Mouse (Mus musculus): Measurements from ENCODE around the gene Miip.

Miip gene

DNA sequence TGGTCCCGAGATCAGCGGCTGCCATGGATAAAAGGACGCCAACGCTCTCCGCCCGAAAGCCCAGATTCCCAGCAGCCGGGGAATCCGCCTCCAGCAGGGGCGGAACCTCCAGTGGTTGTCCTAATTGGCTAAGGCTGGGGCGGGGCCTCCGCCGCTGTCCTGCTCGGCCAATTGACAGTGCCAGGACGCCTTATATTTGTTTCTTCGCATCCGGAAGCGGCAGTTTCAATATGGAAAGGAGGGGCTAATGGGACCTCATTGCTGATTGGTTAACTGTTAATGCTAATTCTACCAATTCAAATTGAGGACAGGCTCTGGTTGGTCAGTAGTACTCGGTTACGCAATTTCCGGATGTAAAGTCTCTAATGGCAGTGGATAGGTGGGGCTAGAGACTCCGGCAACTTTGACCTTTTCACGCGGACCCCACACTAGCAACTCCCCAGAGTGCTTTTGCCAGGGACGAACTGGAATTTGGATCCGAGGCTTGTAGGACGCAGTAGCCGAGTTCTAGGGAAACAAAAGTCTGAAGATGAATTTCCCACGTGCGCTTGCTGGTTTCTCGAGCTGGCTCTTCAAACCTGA, at the start of gene Miip, which contains the start of gene Fv1:
TSS of gene Miip (minus strand) at position 367 of the 582 bp plus-strand sequence.
TSS of gene Fv1 (plus strand) at position 530 of the 582 bp plus-strand sequence.
- DNase-seq: peak; percentile 96

DNA sequence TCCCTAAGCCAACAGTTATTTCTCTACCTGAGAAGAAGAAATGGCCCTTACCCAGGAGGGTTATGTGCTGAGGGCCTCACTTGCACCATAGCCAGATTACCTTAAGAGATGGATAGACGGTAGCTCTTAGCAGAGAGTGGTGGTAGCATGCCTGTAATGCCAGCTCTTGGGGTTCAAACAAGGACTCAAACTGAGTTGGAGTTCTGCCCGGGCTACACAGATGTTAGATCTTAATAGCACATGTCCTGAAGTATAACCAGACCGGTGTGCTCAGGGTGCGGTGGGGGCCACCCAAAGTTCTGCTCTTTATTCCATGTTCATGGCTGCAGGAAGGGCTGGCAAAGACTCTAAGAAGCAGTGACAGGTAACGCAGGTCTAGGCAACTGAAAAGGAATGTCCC, 40.9 kb upstream of the Miip start:
- no peak for DNase-seq

DNA sequence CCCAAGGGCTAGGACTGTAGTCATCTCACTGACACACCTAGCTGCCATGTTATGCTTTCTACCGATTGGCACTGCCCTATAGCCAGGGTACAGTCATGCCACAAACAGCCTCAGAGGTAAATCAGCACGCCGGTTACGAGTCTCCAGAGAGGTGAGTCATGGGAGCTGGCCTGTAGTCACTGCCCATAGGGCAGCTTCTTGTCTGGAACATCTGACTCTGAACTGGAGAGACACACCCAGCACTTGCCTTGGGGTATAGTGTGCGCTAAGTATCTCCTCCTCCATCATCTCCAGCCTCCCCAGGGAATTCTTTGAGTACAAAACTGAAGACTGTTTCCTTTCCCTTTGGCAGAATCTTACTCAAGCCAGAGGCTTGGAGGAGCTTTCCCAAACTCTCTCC, 37.6 kb upstream of the Miip start:
- DNase-seq: no peak

DNA sequence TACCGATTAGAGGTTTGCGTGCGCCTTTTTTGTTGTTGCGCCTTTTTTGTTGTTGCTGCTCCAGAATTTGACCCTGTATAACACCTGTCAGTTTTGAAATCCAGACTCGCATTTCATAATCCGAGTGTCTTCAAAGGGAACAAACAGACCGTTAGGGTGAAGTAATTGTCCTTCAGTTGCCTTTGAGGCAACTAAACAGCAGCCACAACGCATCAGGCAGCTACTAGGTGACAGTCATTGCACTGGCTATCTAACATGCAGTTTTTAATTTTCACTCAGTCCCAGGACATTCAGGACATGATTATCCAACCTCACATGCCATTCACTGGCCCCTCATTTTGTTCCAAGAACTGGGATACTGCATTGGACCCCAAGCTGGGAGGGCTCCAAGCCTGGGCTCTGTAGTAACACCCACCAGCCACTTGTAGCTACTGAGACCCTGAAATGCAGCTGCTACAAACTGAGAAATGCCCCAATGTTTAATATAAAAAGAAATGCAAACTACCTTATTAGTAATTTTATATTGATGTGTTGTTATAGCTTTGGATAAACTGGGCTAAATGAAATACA, 36.6 kb upstream of the Miip start:
- DNase-seq: no peak

DNA sequence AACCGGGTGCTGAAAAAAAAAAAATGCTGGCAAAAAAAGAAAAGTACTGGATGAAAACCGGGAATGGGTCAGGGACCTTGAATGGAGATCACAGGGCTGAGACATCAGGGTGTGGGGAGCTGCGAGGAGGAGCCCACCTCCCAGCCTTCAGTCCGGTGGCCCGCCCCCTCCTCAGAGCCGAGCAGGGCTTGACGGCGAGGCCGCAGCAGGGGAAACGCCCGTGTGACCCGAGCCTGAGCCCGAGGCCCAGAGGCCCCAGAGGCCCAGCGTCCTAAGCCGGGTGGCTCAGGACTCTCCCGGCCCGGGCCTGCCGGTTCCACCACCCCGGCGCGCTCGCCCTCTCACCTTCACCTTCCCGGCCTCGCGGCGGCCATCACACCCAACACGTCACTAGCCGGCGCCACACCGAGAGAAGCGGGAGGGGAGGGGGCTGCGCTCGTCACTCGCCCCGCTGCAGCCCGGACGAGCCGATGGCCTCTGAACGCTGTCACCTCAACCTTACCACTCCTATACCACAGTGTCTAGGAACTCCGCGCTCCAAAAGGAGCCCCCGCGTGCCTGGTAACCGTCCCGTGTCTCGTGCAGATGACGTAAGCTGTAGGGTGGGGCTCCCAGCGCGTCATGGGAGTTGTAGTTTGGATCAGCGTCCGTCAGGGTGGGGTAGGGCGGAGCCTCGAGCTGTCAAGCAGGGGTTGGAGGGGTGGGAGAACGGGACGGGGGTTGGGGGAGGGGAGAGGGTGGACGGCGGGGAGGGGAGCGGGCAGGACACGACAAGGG, 35.9 kb upstream of the Miip start, which contains the start of gene Mfn2:
TSS of gene Mfn2 (minus strand) at position 392 of the 777 bp plus-strand sequence.
- peak; percentile 93 for DNase-seq

DNA sequence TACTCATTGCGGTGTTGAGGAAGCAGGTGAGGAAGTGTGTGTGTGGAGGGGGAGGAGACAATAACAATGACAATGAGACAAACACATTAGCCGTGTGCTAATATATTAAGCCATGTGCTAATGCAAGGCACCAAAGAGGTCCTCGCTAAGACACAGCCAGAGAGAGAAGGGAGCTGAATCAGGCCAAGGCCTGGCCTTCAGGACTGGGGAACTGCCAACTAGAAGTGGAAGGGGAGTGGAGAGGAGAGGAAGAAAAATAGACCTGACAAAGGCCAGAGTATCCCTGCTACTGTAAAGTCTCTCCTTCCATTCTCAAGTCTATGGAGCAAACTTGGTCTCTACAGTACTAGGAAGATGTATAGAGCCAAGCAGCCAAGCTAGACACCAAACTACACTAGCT, 35.0 kb upstream of the Miip start:
- DNase-seq: no peak

DNA sequence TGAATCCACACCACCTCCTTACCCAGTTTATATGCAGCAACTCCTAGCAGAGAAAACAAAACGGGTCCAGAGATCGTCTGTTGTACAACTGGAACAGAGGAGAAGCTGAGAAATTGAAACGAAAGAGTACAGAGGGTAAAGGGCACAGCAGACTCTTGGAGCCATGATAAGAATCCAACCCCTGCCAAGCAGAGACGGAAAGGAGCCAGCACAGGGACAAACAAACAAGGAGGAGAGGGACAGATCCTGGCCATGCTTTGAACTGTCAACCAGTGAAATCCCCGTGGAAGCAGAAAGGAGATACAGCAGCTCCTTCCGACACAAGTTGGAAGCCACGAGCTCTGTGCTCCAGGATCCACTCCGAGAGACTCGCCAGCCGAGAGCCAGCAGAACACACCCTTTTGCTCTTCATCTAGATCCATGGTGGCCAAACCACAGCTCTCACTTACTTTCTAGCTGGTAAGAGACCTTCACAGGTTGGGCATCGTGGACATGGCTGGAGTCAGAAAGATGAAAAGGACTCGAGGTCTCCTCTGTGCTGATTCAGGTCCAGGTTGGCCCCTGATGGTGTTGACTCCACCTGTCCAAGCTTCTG, 34.4 kb upstream of the Miip start:
- no peak for DNase-seq

DNA sequence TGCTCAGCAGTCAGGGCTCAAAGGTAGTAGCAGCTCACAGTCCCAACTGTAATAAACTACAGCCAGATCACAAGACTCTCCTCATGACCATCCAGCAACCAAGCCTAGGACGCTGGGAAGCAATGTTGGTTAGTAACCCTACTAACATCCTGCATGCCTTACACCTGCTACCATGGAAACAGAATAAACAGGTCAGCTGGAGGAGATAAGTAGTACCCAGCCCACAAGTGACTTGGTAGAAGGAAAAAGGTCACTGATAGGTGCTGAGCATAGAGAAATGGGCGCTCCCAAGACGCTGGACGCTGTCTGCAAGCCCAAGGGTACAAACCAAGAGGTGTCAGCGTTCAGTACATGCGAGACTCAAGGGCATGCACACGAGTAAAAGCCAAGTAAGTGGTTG, 31.8 kb upstream of the Miip start:
- no peak for DNase-seq

DNA sequence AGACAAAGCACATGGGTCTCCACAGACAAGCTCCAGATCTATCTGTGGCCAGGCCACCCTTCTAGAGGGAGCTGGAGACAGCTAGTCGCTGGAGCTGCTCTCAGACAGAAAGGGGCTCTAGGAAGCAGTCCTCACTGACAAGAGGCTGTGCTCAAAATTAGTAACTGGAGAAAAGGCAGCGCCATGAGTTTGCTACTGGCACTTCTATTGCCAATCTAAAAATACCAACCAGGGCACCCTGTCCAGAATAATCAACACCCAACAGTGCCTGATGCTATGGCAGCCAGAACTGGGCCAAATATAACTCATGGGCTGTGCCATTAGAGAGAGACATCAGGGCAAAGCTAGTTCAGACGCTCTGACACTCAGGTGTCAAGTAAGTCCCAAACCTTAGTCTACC, 28.7 kb upstream of the Miip start:
- DNase-seq: no peak

DNA sequence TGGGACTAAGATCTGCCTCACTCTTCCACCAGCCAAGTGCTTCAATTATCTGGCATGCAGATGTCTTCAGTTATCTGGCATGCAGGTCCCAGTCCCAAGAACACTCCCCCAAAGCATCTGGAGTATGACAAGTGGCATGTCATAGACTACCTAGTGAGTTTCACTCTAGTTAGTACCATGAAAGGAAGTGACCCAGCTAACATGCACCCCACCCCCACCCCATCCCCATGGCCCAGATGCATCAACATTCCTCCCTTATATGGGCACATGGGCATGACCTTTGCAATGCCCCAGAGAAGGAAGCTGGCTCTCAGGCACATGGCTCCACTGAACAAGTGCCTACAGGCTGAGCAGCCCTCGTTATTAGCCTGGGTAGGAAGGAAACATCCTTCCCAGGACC, 27.8 kb upstream of the Miip start:
- no peak for DNase-seq

DNA sequence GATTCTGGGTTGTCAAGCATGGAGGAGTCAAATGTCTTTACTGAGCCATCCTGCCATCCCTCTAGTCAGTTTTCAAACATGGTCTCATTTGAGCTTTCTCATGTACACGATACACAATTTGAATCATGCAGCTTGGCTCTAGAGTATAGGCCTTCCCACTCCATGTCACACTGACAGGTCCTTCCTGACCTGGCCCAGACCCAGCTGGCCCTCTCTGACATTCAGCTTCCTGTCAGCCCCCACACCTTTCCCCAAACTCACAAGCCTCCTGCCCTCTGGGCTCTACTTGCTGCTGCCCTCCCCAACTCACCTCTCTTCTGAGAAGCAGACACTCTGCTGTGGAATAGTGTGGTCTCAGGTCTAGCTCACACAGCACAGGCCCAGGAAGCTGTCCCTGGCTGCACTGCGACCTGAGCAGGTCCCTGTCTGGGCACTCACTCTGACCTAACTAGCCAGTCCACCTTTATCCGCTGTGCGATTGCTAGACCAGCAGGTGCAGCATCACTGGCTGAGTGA, 27.3 kb upstream of the Miip start:
- DNase-seq: peak; percentile 33

DNA sequence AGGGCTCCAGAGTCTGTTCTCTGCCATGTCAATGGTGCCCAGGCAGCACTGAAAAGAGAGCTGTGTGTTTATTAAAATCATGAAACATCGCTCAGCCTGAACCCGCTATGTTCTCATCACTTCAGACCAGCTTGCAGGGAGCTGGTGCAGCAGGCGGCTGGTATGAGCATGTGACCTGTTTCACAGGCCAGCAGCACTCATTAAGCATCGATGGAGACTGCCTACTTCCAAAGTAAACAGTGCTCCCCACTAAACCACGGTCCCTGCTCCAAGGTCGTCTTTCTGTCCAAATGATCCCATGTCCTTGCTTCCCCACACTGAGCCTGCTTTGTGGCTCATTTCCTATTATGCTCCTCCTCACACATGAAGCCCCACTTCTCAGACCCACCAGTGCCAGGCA, 21.7 kb upstream of the Miip start:
- DNase-seq: no peak

DNA sequence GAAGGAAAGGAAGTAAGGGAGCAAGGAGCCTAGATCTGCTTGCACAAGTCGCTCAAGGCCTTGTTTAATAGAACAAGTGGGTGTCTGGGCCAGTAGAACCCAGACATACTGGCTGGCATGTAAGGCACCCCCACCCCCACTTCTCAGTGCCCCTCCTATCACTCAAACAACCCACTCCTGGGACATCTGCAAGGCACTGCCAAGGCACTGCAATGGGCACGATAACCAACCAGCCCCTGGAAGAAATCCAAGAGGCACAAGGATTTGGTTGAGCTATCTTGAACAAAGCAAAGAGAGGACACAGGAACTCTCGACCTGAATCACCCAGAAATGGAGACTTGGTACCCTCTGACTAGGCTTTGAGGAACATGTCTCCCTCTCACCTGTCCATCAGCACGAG, 19.6 kb upstream of the Miip start:
- DNase-seq: no peak

DNA sequence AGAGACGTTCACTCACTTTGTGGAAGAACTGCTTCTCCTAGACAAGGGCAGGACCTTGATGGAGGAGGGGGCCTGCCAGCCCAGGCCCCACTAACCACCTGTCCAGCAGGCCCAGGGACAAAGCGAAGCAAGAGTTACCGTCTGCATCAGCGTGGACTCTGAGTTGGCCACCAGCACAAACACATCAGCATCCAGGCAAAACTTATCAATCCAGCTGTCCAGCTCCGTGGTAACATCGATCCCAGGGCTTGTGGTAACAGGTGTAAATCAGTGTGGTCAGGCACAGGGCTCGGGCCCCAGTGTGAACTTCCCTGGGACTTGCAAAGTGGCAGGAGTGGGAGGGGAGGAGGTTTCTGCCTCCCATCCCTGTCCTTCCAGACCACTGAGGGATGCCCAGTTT, 18.7 kb upstream of the Miip start:
- no peak for DNase-seq

DNA sequence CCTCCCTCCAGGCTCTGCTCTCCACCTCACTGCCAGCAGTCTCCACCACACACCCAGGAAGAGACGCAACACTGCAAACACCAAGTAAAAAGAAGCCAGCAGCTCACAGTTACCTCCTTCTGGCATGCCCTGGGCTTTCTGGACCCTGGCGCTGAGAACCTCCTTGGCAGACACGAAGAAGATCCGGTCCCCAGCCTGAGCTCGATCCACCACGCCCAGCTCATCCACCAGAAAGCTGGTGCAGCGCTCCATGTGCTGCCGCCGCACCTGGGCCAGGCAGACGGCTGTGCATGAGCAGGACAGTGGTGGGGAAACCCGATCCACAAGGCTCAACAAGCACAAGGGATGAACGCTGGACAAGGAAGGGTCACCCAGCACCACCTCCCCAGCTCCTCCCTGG, 17.5 kb upstream of the Miip start:
- no peak for DNase-seq

DNA sequence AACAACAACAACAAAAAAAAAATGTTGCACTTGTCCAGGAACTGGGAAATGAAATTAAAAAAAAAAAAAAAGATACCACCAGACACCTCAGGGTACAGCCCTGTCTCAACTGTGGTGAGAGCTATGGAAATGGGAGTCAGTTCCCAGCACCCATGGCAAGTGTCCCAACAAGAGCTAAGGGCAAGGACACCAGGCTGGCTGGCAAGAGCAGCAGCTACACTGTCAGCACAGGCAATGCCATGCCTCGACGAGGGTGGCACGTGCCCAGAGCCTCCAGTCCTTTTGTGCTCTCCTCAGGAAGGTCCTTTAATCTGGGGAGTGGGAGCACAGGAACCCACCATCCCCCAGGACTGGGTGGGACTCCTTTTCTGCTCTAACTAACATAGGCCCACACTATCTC, 15.5 kb upstream of the Miip start:
- DNase-seq: no peak

DNA sequence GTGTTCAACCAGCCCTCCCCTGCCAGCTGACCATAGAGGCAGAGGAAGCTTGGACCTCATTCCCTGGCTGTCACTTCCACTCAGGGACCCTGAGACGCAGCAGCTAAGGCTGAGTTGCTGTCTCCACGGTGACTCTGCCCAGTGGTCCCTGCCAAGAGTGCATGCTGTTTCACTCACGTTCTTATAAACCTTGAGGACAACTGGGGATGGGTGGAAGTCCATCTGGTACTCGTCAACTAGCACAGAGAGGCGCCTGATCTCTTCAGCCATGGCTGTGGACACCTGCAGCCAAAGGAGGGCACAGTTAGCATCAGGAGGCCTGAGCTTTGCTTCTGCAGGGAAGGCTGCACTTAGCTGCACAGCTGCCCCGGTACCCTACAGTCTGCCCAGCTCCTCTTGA, 14.4 kb upstream of the Miip start:
- DNase-seq: no peak

DNA sequence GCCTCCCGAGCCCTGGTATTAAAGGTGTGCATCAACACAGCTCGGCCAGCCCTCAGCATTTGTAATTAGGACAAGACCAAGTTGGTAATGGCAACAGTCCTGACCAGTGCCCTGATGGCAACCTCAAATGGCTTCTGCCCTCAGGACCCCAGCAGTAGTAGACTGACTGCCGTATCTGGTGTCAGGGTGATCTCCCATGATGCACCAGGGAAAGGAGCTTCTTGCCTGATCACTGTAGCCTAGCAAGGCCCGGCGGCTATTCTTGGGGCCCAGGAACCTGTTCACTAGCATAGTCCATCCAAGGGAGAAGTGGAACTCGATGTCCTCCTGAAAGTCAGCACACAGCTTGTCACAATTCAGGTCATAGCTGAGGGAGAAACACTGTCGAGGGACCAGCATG, 13.2 kb upstream of the Miip start:
- DNase-seq: no peak

DNA sequence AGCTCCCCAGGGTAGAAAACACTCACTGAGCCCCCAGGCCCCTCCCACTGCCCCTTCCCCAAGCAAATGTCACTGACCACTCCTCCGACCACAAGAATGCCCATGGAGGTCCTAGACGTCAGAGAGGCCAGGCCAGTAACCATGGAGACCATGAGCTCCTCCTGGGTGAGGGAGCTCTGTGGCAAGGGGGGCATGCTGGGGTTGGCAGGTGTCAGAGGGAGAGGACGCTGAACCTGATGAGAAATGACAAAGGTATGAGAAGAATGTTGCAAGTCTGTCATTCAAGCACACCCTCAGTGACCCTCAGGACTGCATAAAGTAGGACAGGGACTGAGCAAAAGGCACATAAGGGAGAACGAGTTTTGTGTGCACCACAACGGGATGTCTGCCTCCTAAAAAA, 11.2 kb upstream of the Miip start:
- no peak for DNase-seq

DNA sequence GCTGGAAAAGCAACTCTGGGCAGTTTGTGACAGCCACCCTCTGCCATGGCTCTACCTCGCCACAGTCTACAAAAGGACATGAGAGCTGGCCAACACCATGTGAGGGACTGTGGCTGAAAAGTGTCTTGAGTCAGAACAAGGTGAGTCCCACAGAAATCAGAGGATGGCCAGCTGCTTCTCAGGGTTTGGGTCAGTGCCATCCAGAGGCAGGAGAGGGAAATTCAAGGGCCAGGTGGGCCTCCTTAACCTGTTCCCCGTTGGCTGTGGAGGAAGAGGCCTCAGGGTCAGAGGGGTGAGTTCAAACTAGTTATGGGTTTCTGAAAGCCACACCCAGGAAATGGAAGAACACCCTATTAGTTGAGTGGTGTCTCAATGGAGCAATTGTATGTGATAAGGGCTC, 10.8 kb upstream of the Miip start:
- no peak for DNase-seq

DNA sequence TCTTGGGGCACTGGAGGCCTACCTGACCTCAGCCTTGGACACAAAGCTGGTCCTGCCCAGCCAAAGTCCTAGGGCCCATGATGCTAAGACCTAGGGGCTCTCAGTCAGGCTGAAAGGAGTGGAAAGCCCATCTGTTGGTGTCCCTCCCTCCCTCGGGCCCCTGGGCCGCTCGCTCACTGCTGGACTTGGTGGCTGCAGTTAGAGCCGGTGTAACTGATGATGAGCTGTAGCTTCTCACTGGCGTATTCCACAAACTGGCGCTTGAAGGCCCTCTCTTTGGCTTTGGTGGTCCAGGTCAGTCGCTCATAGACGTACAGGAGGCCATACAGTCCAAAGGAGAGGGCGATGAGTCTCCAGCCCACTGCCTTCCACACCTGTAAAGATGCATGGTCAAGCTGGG, 9.9 kb upstream of the Miip start:
- no peak for DNase-seq

DNA sequence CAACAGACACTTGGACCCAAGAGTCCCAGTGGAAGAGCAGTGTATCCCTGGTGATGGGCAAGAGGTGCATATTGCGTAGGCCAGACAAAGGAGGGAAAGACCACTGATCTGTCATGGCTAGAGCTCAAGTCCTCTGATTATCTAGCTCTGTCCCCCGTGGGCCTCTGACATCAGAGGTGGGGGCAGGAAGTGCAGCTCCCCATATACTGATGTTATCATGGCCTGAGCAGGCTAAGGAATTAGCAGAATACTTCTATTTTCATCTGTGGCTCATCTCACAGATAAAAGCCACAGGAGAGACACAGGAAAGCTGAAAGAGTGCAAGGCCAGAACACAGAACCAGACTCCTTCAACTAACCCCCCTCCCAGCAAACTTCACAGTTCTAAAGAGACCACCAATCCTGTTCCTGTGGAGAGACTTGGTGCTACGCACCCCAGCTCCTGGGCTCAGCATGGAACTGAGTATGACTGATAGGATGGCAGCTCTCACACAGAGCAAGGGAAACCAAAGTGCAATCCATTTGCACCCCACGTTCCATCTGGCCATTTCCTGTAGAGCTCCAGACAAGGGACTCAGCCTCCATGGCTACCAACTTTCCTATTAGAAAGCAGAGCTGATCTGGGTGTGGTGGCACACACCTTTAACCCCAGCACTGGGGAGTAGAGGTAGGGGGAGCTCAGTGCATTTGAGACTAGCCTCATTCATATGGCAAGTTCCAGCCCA, 7.4 kb upstream of the Miip start:
- DNase-seq: no peak

DNA sequence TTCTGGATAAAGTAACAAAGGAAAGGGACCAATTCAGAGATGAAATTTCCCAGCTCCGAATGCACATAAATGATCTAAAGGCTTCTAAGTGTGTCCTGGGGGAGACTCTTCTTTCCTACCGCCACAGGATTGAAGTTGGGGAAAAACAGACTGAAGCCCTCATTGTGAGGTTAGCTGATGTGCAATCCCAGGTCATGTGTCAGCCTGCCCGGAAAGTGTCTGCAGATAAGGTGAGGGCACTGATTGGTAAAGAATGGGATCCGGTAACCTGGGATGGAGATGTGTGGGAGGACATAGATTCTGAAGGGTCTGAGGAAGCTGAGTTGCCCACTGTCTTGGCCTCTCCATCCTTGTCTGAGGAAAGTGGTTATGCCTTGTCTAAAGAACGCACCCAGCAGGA, 622 bp upstream of the Miip start:
- DNase-seq: no peak
